Mouse (Mus musculus): ENCODE results near the gene Grin3b.

DNA sequence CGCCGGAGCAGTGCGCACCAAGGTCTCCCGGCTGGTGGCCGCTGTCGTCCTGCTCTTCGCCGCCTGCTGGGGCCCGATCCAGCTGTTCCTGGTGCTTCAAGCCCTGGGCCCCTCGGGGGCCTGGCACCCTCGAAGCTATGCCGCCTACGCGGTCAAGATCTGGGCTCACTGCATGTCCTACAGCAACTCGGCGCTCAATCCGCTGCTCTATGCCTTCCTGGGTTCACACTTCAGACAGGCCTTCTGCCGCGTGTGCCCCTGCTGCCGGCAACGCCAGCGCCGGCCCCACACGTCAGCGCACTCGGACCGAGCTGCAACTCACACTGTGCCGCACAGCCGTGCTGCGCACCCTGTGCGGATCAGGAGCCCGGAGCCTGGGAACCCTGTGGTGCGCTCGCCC, 48.9 kb upstream of the Grin3b start:
- TF ChIP-seq CTCF (IDR thresholded peaks at IDR 0.05; ENCODE audit: low read depth) (no peak), EP300 (optimal IDR thresholded peaks at IDR 0.05) (no peak)
